Mouse (Mus musculus) thymus, adult 18-20 months (tissue): ENCODE measurements around the gene Nhlrc1.

Experiments
- DNase-seq, 2 experiments: peaks; one replicate each; pipeline ENCODE4 v3.0.0; 2022; ENCODE audit warnings: mixed read lengths in 2 of 2

The Nhlrc1 gene

GRCm38 (mm10) chr13:46999498-46999897, 15.2 kb downstream of the Nhlrc1 start:
- no peak for DNase-seq

DNA sequence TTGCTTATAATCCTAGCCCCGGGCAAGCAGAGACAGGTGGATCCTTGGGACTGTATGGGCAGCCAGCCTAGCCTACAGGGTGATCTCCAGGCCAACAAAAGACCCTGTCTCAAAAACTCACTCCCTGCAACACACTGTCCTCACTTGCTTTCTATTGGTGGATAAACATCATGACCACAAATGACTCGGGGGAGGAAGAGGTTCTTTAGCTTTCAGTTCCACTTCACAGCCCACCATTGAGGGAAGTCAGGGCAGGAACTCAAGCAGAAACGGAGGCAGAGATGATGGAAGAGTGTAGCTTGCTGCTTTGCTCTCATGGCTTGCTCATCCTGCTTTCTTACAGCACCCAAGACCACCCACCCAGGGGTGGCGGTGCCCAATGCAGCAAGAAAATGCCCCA, 17.3 kb downstream of the Nhlrc1 start:
- no peak for DNase-seq

GRCm38 (mm10) chr13:46993274-46993551, 21.4 kb downstream of the Nhlrc1 start:
- DNase-seq, result no peak

GRCm38 (mm10) chr13:46992516-46993273, 22.0 kb downstream of the Nhlrc1 start:
- no peak for DNase-seq

DNA sequence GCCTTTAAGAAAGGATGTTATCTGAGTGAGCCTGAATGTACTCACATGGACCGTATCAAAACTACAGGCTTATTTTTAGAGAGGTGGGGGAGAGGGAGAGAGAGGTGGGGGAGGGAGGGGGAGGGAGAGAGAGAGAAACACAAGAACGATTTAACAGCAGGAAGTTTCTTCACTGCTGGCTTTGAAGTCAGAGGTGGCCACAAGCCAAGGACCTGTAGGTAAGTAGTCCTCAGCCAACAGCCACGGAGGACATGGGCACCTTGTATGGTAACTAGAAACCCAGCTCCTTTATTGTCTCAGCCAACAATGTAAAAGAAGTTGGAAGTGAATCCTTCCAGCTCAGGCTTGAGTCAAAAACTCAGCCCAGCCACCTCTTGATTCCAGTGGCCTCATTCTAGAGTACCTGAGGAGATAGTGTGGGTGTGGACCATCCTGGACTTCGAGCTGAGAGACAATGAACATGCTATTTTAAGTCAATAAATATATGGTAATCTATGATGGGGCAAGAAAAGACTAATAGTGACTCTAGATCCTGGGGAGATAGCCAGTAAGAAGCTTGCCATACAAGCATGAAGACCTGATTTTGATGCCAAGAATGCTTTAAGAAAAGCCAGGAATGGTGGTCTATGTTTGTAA, 24.2 kb downstream of the Nhlrc1 start:
- DNase-seq, result no peak

GRCm38 (mm10) chr13:46987941-46988340, 26.7 kb downstream of the Nhlrc1 start:
- no peak for DNase-seq

- no peak for DNase-seq
Observed at GRCm38 (mm10) chr13:46986208-46986607, 28.4 kb downstream of the Nhlrc1 start.

DNA sequence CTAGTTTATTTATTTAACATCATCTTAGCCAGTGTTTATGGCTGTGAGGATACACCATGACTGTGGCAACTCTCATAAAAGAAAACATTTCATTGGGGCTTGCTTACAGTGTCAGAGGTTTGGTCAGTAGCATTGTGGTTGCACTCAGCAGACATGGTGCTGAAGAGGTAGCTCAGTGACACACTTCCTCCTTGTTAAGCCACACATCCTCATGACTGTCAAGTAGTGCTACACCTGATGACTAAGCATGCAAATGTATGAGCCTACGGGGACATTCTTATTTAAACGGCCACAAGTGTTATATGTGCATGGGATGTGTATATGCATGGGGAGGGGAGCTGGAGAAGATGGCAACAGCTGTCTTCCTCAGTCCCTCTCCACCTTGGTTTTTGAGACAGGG, 30.8 kb downstream of the Nhlrc1 start:
- no peak for DNase-seq

- no peak for DNase-seq
Observed at GRCm38 (mm10) chr13:46979836-46980490, 34.7 kb downstream of the Nhlrc1 start.

DNA sequence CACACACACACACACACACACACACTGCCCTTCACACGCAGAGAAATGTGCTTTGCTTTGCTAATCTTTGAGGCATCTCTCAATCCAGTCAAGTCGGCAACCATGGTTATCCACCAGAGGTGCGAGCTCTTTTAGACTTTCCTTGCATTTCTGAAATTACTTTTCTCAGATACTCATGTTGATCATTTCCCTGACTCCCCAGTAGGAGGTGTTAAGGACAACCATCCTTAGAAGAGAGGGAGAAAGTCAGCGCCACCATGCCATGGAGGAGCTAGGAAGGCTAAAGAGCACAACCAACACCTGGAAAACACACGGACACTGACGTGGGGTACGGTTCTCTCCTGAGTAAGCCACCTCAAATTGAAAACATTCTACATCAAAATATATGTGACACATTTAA, 38.1 kb downstream of the Nhlrc1 start:
- no peak for DNase-seq

DNA sequence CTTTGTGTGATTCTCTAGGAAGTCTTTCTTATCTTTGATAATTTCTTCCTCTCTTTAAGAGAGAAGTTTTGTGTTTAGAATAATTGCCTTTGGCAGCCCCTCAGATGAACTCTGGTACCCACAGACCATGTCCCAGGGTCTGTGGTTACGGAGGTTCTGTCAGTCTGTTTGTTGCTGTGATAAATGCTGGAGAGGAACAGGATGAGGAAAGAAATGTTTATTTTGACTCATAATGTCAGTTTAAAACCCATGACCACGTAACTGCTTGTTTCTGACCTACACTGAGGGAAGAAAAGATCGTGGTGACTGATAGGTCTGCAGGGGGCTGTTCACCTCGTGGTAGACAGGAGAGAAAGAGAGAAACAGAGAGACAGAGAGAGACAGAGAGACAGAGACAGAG, 38.7 kb downstream of the Nhlrc1 start:
- DNase-seq, result no peak

DNA sequence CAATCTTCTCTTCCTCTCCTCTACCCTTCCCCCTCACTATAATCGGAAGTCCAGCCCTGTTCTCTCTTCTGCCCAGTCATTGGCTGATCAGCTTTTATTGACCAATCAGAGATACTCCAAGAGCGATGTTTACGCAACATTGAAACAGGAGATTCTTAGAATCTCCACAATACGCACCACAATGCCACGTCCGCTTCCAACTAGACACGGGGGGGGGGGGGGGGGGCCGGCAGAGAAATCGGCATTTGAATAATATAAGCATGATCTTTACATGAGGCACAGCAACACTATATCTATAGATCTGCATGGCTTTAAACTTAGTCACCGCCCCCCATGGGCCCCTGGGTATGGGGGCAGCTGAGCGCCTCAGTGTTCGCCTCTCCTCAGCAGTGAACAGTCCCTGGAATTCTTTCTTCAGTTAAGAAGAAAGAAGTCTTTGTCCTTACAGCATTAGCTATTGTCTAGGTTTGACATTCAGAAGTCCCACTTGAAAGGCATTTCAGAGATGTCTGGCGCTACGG, 39.6 kb downstream of the Nhlrc1 start:
- DNase-seq, result no peak

DNA sequence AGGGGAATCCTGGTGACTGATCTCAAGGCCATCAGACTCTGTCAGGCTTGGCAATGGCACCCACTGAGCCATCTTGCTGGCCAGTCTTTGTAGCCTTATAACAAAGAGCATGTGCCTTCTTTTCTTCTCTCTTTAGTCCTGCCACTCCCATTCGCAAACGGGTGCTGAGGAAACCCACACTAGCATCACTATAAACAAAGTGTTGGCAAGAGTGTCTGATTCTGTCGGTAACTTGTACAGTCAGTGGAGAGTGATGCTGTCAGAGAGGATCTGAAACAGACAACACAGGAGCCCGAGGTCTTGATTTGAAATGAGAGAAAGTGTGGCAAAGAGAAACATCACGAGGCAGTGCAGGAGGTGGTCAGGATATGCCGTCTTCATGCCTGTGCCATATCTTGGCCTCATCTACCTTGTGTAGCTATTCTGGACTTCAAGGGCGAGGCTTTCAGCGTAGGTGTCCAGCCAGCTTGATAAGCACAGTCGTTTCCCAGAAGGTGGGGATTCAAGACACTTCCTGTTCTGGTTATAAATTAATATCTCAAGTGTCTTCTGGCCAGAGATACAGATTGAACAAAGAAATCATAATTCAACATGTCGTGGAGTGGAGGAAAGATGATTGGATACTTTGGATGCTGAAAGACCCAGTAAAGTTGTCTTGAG, 44.2 kb downstream of the Nhlrc1 start:
- no peak for DNase-seq

DNA sequence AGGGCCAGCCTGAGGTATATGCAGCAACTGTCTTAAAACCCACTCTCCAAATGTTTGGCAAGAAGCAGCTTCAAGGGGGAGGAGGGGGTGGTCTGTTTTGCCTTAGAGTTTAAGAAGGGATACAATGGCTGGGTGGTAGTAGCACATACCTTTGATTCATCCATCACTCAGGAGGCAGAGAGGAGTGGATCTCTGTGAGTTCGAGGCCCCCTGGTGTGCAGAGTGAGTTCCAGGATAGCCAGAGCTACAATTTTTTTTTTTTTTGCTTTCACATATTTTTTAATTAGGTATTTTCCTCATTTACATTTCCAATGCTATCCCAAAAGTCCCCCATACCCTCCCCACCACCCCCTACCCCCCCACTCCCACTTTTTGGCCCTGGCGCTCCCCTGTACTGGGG, 46.0 kb downstream of the Nhlrc1 start:
- no peak for DNase-seq

DNA sequence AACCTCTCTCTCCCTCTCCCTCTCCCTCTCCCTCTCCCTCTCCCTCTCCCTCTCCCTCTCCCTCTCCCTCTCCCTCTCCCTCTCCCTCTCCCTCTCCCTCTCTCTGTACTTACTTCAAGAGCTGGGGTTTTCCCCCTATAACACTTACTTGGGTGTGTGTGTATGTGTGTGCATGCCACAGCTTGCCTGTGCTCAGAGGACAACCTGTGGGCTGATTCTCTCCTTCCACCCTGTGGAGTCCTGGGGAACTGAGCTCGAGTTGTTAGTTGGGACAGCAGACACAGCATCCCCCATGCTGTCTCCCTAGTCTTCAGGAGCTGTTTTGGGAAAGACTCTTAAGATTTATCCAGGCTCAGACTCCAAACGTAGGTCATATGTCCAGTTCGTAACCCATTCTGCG, 47.3 kb downstream of the Nhlrc1 start:
- no peak for DNase-seq
